Mouse (Mus musculus): ENCODE results near the gene Spred3.
A peak's percentile ranks its signal among the peaks of the same experiment; 100 is the strongest.

Spred3 gene

GRCm38 (mm10) chr7:29126173-29126915 lies 43.9 kb downstream of the Spred3 start:
- peak; percentile 25 for DNase-seq (ENCODE audit: low spot score)

DNA sequence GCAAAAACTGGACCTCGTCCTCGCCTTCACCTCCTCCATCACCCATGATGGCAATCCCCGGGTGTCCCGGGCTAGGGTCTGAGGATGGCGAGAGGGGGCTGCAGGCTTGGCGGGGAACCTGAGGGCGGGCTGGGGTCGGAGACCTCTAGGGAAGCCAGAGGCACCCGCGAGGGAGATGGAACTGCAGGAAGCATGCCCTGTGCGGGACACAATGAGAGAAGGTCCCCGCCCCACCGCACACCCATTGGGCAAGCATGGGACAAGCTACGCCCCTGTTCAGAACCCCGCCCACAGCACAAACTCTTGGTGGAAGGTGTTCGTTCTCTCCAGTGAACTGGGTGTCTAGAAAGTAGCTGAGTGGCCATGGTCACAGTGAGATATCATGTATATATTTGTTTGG lies 45.2 kb downstream of the Spred3 start, which contains the start of gene Ryr1:
Gene Ryr1, minus strand, starts transcription at position 210 of the 400 bp plus-strand sequence.
- peak; percentile 47 for DNase-seq (ENCODE audit: low spot score)

DNA sequence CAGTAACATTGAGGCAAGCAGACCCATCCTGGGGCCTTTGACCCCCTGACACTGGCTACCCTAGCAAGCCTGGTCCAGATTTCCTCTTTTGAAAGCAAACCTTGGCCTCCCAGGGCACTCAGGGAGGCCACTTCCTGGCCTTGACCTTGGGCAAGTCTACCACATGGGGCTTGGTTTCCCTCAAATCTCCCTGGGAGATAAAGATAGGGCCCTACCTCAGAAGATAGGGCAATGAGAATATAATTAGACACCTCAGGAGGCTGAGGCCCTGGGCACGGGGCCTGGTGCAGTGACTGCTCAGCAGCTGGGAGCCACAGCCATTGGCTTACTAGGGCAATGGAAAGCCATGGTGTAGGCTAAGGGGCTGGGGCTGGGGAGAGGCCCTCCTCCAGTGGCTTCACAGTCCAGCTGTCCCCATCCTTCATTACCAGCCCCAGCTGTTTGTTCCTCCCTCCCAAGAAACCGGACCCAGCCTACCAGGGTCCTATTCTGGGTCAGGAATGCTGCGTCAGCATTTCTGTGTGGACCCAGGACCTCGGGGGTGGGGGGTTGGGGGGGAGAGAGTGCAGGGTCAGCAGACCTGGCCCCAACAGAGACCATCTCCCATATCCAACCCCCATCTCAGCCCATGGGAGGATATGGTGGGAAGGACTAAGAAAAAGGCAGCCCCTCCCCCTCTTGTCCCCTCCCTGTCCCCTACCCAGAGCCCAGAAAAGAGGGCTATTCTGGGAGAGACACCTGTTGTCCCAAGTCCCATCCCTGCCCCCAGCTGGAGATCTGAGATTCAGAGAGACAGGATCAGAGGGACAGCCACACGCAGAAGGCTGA lies 46.5 kb downstream of the Spred3 start:
- no peak for DNase-seq (ENCODE audit: low spot score)

GRCm38 (mm10) chr7:29122821-29123220 lies 47.4 kb downstream of the Spred3 start:
- no peak for DNase-seq (ENCODE audit: low spot score)

DNA sequence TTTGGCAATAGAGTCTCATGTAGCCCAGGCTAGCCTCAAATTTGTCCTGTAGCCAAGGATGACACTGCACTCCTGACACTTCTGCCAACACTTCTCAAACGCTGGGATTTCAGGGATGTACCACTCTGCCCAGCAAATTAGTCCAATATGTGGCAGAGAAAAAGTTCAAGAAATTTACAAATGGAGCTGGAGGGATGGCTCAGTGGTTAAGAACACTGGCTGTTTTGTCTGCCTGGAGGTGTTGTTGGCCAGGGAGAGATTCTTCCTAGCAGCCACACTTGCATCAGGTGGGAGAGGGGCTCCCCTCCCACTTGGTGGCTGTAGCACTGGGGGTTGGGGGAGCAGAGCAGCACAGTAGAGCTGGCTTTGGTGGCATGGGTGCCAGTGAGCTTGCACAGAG lies 50.7 kb downstream of the Spred3 start:
- no peak for DNase-seq (ENCODE audit: low spot score)

GRCm38 (mm10) chr7:29118142-29118851 lies 51.9 kb downstream of the Spred3 start:
- no peak for DNase-seq (ENCODE audit: low spot score)

DNA sequence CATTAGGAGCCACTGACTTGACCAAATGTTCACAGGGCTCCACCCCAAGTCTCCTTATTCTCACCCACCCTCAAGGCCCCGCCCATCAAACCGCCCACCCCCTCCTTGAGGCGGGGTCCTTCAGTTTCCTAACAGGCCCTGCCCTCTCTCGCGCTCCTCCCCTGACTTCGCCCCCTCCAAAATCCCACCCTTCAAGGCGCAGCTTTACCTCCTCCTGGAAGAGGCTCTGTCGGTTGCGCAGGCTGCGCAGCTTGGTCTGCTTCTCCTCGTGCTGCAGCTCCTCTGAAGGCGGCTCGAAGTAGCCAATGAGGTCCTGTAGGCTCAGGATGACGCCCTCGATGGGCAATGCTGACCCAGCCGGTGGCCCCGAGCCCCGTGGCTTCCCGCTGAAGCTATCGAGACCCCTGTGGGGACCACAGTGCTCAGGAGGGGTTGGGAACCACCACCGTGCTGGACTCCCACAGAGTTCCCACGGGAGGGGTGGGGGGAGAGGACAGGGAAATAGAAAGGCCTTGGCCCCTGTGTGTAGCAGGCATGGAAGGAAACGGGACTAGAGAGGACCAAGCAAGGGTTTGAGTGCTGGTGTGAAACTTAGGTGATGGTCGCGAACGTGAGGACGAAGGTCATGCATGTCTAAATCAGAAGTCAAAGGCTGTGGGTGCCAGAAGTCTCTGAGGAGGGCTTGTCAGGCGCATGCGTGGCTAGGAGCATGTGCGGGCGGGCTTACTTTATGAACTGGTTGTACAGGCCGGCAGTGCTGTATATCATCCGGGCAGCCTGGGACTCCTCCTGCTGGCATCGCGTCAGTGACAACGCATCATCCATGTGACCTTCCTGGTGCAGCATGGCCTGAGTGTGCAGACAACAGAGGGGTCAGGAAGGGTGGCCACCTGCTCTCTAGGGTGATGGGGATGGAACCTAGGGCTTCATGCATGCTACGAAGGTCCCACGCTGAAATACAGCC lies 60.9 kb downstream of the Spred3 start:
- peak; percentile 17 for DNase-seq (ENCODE audit: low spot score)

Data from yolk sac, embryonic 10.5 days (tissue).